ENCODE assay signal across 16 mouse cellular contexts in genomic region chr1:93138534-93138933, GRCm38 (mm10). TPM values are rescaled to one million over a fixed set of nuclear protein-coding genes. Genes with fewer than 3 reads are reported as not detected.
DNase-seq lines count a peak whose midpoint lies in the region; ATAC-seq and TF ChIP-seq lines count a peak whose summit lies in the region.
"Had no signal": no experiment of that assay in that cellular context is flagged by ENCODE, and none has a peak within 500 bp of the region (broad histone marks: within the 10 kb centered on the region; RNA-seq: fewer than 3 reads in every experiment).

No protein-coding gene starts in this region.

- no peaks in the 10 kb centered on the region for H3K9me3 ChIP-seq in stomach, postnatal 0 days (ENCODE audit: control insufficient read depth, low read length)
- H3K9me3 ChIP-seq in midbrain, embryonic 15.5 days = no peaks in the 10 kb centered on the region
- H3K9me3 ChIP-seq: forebrain, embryonic 10.5 days; heart, embryonic 13.5 days; lung, embryonic 15.5 days had no signal

- no peak overlapping the region for H3K4me3 ChIP-seq in kidney, adult 2 months (ENCODE audit: insufficient read depth, low read depth, low read length)
- no peak overlapping the region for H3K4me3 ChIP-seq in stomach, postnatal 0 days (ENCODE audit: low read depth, low read length)
- no peak overlapping the region for H3K4me3 ChIP-seq in midbrain, embryonic 15.5 days
- H3K4me3 ChIP-seq: forebrain, embryonic 10.5 days; gastrocnemius, adult 2 months; heart, embryonic 13.5 days; left cerebral cortex, adult 2 months; lung, embryonic 15.5 days had no signal

- DNase-seq in heart, postnatal 4 days = peak; percentile 36
- no peak for DNase-seq in heart, adult 9 months (ENCODE audit: low spot score in 2 of 2)
- DNase-seq in kidney, adult 2 months = peak; percentile 83
- peak; percentile 70 for DNase-seq in liver
- peak; percentile 88 for DNase-seq in stomach, postnatal 0 days (ENCODE audit: low spot score)
- DNase-seq: cerebellum, adult 18-20 months; gastrocnemius, adult 2 months; thymus, postnatal 25 days had no signal

- WGBS in kidney, adult 2 months = 53% methylated on average over 6 of the region's 6 CpGs
- 68% methylated on average over 6 of the region's 6 CpGs for WGBS in stomach, postnatal 0 days
- WGBS in midbrain, embryonic 15.5 days = 75% methylated on average over 6 of the region's 6 CpGs

- peaks cover 3% of the 10 kb centered on the region; the same call in 1 of the 2 replicates for H3K4me1 ChIP-seq in kidney, adult 2 months (ENCODE audit: control insufficient read depth, insufficient read depth, low read length)
- no peaks in the 10 kb centered on the region for H3K4me1 ChIP-seq in stomach, postnatal 0 days (replicated peaks; ENCODE audit: control insufficient read depth, insufficient read depth)
- H3K4me1 ChIP-seq in midbrain, embryonic 15.5 days = no peaks in the 10 kb centered on the region
- H3K4me1 ChIP-seq: lung, embryonic 15.5 days had no signal

- H3K27me3 ChIP-seq in kidney, adult 2 months (replicated peaks; ENCODE audit: control insufficient read depth, insufficient read depth, low read length) = no peaks in the 10 kb centered on the region
- no peaks in the 10 kb centered on the region for H3K27me3 ChIP-seq in stomach, postnatal 0 days (ENCODE audit: control insufficient read depth, insufficient read depth, low read length)
- no peaks in the 10 kb centered on the region for H3K27me3 ChIP-seq in midbrain, embryonic 15.5 days (replicated peaks)
- H3K27me3 ChIP-seq: lung, embryonic 15.5 days had no signal

- no peak for TF ChIP-seq POLR2A in kidney, adult 2 months (IDR thresholded peaks at IDR 0.05; ENCODE audit: low read depth, low read length)

- H3K4me2 ChIP-seq in stomach, postnatal 0 days (replicated peaks; ENCODE audit: low read depth) = no peak overlapping the region
- H3K4me2 ChIP-seq in midbrain, embryonic 15.5 days = no peak overlapping the region
- H3K4me2 ChIP-seq: heart, embryonic 13.5 days; lung, embryonic 15.5 days had no signal

- no peak for TF ChIP-seq EP300 in stomach, postnatal 0 days (optimal IDR thresholded peaks at IDR 0.05)

- no peak overlapping the region for H3K27ac ChIP-seq in kidney, adult 2 months (ENCODE audit: insufficient read depth, low read depth, low read length)
- H3K27ac ChIP-seq in stomach, postnatal 0 days (replicated peaks) = no peak overlapping the region
- no peak overlapping the region for H3K27ac ChIP-seq in midbrain, embryonic 15.5 days
- H3K27ac ChIP-seq: forebrain, embryonic 10.5 days; gastrocnemius, adult 2 months; heart, embryonic 13.5 days; left cerebral cortex, adult 2 months; lung, embryonic 15.5 days had no signal

- TF ChIP-seq CTCF in kidney, adult 2 months (conservative IDR thresholded peaks at IDR 0.05; ENCODE audit: insufficient read depth, insufficient read length, low read depth, low read length) = no peak
- TF ChIP-seq CTCF in stomach, postnatal 0 days (IDR thresholded peaks at IDR 0.05; ENCODE audit: low read depth) = no peak

- ATAC-seq in stomach, postnatal 0 days (ENCODE audit: low FRiP score, low TSS enrichment) = peak; percentile 85
- ATAC-seq in midbrain, embryonic 15.5 days (replicated peaks) = no peak
- no peak for ATAC-seq in megakaryocyte progenitor cell, adult 5-6 weeks (replicated peaks; ENCODE audit: poor library complexity)

- no peak overlapping the region for H3K9ac ChIP-seq in stomach, postnatal 0 days (ENCODE audit: low read length)
- H3K9ac ChIP-seq in midbrain, embryonic 15.5 days = no peak overlapping the region
- H3K9ac ChIP-seq: heart, embryonic 13.5 days; lung, embryonic 15.5 days had no signal

- H3K36me3 ChIP-seq in kidney, adult 2 months (ENCODE audit: control insufficient read depth, insufficient read depth, low read length) = no peaks in the 10 kb centered on the region
- H3K36me3 ChIP-seq in stomach, postnatal 0 days (ENCODE audit: control insufficient read depth, insufficient read depth, low read length) = no peaks in the 10 kb centered on the region
- no peaks in the 10 kb centered on the region for H3K36me3 ChIP-seq in midbrain, embryonic 15.5 days (replicated peaks)
- H3K36me3 ChIP-seq: forebrain, embryonic 10.5 days; heart, embryonic 13.5 days; lung, embryonic 15.5 days had no signal

RNA-seq across cellular contexts. Expression of gene Agxt, which starts 3.5 kb away (rescaled TPM):
- total RNA-seq in heart, postnatal 4 days (2021) = not detected
- polyA plus RNA-seq in kidney, adult 2 months (2012; rRNA removed) = 0.08 TPM in 1 of 2 replicates, not detected in the other
- 0.48 and 0.55 TPM in 2 replicates for polyA plus RNA-seq in stomach, postnatal 0 days (2015; fragmentation: Nextera tagmentation; extraction: Ambion mirVana)
- polyA plus RNA-seq in midbrain, embryonic 15.5 days (2015; fragmentation: Nextera tagmentation; extraction: Ambion mirVana) = not detected in 2 replicates
- not detected in 2 replicates for total RNA-seq in megakaryocyte progenitor cell, adult 5-6 weeks (2015)
- total RNA-seq in megakaryocyte progenitor cell, adult 5-6 weeks (2017) = not detected in 2 replicates
- total RNA-seq: adrenal gland, postnatal 36 days; gastrocnemius, adult 2 months; left cerebral cortex, adult 2 months had no signal
- polyA plus RNA-seq: embryonic facial prominence, embryonic 11.5 days; forebrain, embryonic 10.5 days; heart, embryonic 13.5 days; lung, embryonic 15.5 days had no signal

RNA-seq across cellular contexts. Expression of gene 2310007B03Rik, which starts 22.2 kb away (rescaled TPM):
- not detected for total RNA-seq in heart, postnatal 4 days (2021)
- polyA plus RNA-seq in kidney, adult 2 months (2012; rRNA removed) = 7.9 and 10.4 TPM in 2 replicates
- polyA plus RNA-seq in stomach, postnatal 0 days (2015; fragmentation: Nextera tagmentation; extraction: Ambion mirVana) = 27.8 and 34.3 TPM in 2 replicates
- 0.14 and 0.32 TPM in 2 replicates for polyA plus RNA-seq in midbrain, embryonic 15.5 days (2015; fragmentation: Nextera tagmentation; extraction: Ambion mirVana)
- total RNA-seq in megakaryocyte progenitor cell, adult 5-6 weeks (2015) = not detected in 2 replicates
- not detected in 2 replicates for total RNA-seq in megakaryocyte progenitor cell, adult 5-6 weeks (2017)
- total RNA-seq: adrenal gland, postnatal 36 days; gastrocnemius, adult 2 months; left cerebral cortex, adult 2 months had no signal

RNA-seq across cellular contexts. Expression of gene Crocc2, which starts 30.0 kb away (rescaled TPM):
- total RNA-seq in heart, postnatal 4 days (2021) = under 1 TPM; 0.45 to 0.48 TPM
- 0.03 and 0.04 TPM in 2 replicates for polyA plus RNA-seq in kidney, adult 2 months (2012; rRNA removed)
- 0.04 and 0.06 TPM in 2 replicates for polyA plus RNA-seq in stomach, postnatal 0 days (2015; fragmentation: Nextera tagmentation; extraction: Ambion mirVana)
- polyA plus RNA-seq in midbrain, embryonic 15.5 days (2015; fragmentation: Nextera tagmentation; extraction: Ambion mirVana) = 0.52 and 0.54 TPM in 2 replicates
- not detected in 2 replicates for total RNA-seq in megakaryocyte progenitor cell, adult 5-6 weeks (2015)
- not detected in 2 replicates for total RNA-seq in megakaryocyte progenitor cell, adult 5-6 weeks (2017)
- total RNA-seq: gastrocnemius, adult 2 months had no signal

RNA-seq across cellular contexts. Expression of gene Kif1a, which starts 36.8 kb away (rescaled TPM):
- 1 to 10 TPM; 6.2 to 7.5 TPM for total RNA-seq in heart, postnatal 4 days (2021)
- polyA plus RNA-seq in kidney, adult 2 months (2012; rRNA removed) = 1.3 and 1.4 TPM in 2 replicates
- 7.7 and 9.6 TPM in 2 replicates for polyA plus RNA-seq in stomach, postnatal 0 days (2015; fragmentation: Nextera tagmentation; extraction: Ambion mirVana)
- polyA plus RNA-seq in midbrain, embryonic 15.5 days (2015; fragmentation: Nextera tagmentation; extraction: Ambion mirVana) = 498 and 502 TPM in 2 replicates
- total RNA-seq in megakaryocyte progenitor cell, adult 5-6 weeks (2015) = 0.05 TPM in 1 of 2 replicates, not detected in the other
- total RNA-seq in megakaryocyte progenitor cell, adult 5-6 weeks (2017) = not detected in 2 replicates

Comparison
In these comparisons a context has a peak if more than half of its experiments do, and no peak if none do; other contexts are left out.
1. DNase-seq: peak in heart, postnatal 4 days (single experiment), kidney, adult 2 months (single experiment), liver (single experiment) and stomach, postnatal 0 days (single experiment); none in heart, adult 9 months (0 of 2).